Mouse (Mus musculus) mouse trophoblast stem cell (cell line): ENCODE results near the gene Dthd1.

Source experiments
- in situ Hi-C, 2 experiments: fragments of 300-500 bp; cut with MseI, MboI; formaldehyde crosslinking; loops; 2 replicates in 1 of 2; 3 replicates in 1 of 2; pipeline ENCODE4 v1.15.1; 2025

Dthd1 gene

GRCm38 (mm10) chr5:62813402-62814071, at the start of gene Dthd1:
Gene Dthd1 (plus strand): TSS chr5:62813823.
- in situ Hi-C loops, result no loop called here

GRCm38 (mm10) chr5:62764161-62764560, 49.5 kb upstream of the Dthd1 start:
- in situ Hi-C loops, result no loop called here

GRCm38 (mm10) chr5:62765459-62765783, 48.2 kb upstream of the Dthd1 start:
- in situ Hi-C loops, result no loop called here

- in situ Hi-C loops, result no loop called here
Observed at GRCm38 (mm10) chr5:62765784-62766701, 47.6 kb upstream of the Dthd1 start, which contains the start of gene Arap2. Gene Arap2 (minus strand): TSS chr5:62766159.

- in situ Hi-C loops, result no loop called here
Observed at GRCm38 (mm10) chr5:62771775-62772599, 41.6 kb upstream of the Dthd1 start.

- in situ Hi-C loops, result no loop called here
Observed at GRCm38 (mm10) chr5:62777804-62778203, 35.8 kb upstream of the Dthd1 start.

GRCm38 (mm10) chr5:62778682-62779081, 34.9 kb upstream of the Dthd1 start:
- in situ Hi-C loops, result no loop called here

- in situ Hi-C loops, result no loop called here
Observed at GRCm38 (mm10) chr5:62786809-62787208, 26.8 kb upstream of the Dthd1 start.

- in situ Hi-C loops, result no loop called here
Observed at GRCm38 (mm10) chr5:62790921-62791564, 22.6 kb upstream of the Dthd1 start.

- in situ Hi-C loops, result no loop called here
Observed at GRCm38 (mm10) chr5:62792776-62793175, 20.8 kb upstream of the Dthd1 start.

GRCm38 (mm10) chr5:62814072-62814414, 420 bp downstream of the Dthd1 start:
- in situ Hi-C loops, result no loop called here

GRCm38 (mm10) chr5:62815741-62816140, 2.1 kb downstream of the Dthd1 start:
- in situ Hi-C loops, result no loop called here

- in situ Hi-C loops, result no loop called here
Observed at GRCm38 (mm10) chr5:62819567-62819966, 5.9 kb downstream of the Dthd1 start.

- in situ Hi-C loops, result no loop called here
Observed at GRCm38 (mm10) chr5:62820363-62821271, 7.0 kb downstream of the Dthd1 start.

- in situ Hi-C loops, result no loop called here
Observed at GRCm38 (mm10) chr5:62842955-62843730, 29.5 kb downstream of the Dthd1 start.

- in situ Hi-C loops, result no loop called here
Observed at GRCm38 (mm10) chr5:62846571-62847131, 33.0 kb downstream of the Dthd1 start.

- in situ Hi-C loops, result no loop called here
Observed at GRCm38 (mm10) chr5:62851337-62851736, 37.7 kb downstream of the Dthd1 start.

- in situ Hi-C loops, result no loop called here
Observed at GRCm38 (mm10) chr5:62854361-62854844, 40.8 kb downstream of the Dthd1 start.

GRCm38 (mm10) chr5:62857502-62857901, 43.9 kb downstream of the Dthd1 start:
- in situ Hi-C loops, result no loop called here
